Mouse (Mus musculus): Measurements from ENCODE around the gene 3110082I17Rik. TPM values are rescaled to one million over a fixed set of nuclear protein-coding genes. Genes with fewer than 3 reads are reported as not detected.

3110082I17Rik gene
- polyA plus RNA-seq, 1 experiment from 2014 or later, result 26.8 TPM

- Histone ChIP-seq H3K27ac (no peak overlapping the region), H3K27me3 (peaks cover 8% of the 10 kb centered on the region; the same call in 1 of the 2 replicates), H3K4me3 (peak overlapping the region; percentile 61), H3K9me3 (replicated peaks) (no peaks in the 10 kb centered on the region), H3K4me1 (peaks cover 29% of the 10 kb centered on the region), H3K36me3 (ENCODE audit: poor library complexity, severe bottlenecking) (no peaks in the 10 kb centered on the region), H3K9ac (peak overlapping the region; percentile 73), H3K4me2 (peak overlapping the region; percentile 95)
- 23% methylated on average over 8 of the region's 8 CpGs for whole genome bisulfite sequencing
- ATAC-seq, result no peak; the same call in 1 of the 2 replicates
These were observed 80.4 kb downstream of the 3110082I17Rik start for GRCm38 (mm10) chr5:139379771-139380384.

- H3K4me2 ChIP-seq, result no peak overlapping the region
- no peak overlapping the region for H3K4me3 ChIP-seq
- H3K9ac ChIP-seq, result no peak overlapping the region
- peaks cover 8% of the 10 kb centered on the region; the same call in 1 of the 2 replicates for H3K27me3 ChIP-seq
- WGBS, result 67% methylated on average over 21 of the region's 21 CpGs
- H3K36me3 ChIP-seq (ENCODE audit: poor library complexity, severe bottlenecking), result no peaks in the 10 kb centered on the region
- H3K4me1 ChIP-seq, result peaks cover 29% of the 10 kb centered on the region
- peak overlapping the region; percentile 35 for H3K27ac ChIP-seq
- no peak for ATAC-seq
- no peaks in the 10 kb centered on the region for H3K9me3 ChIP-seq (replicated peaks)
These were observed 81.2 kb downstream of the 3110082I17Rik start for GRCm38 (mm10) chr5:139378986-139379629.

- Histone ChIP-seq H3K27me3 (peaks cover 8% of the 10 kb centered on the region; the same call in 1 of the 2 replicates), H3K4me3 (no peak overlapping the region), H3K4me2 (no peak overlapping the region), H3K27ac (no peak overlapping the region), H3K9ac (no peak overlapping the region), H3K36me3 (ENCODE audit: poor library complexity, severe bottlenecking) (no peaks in the 10 kb centered on the region), H3K4me1 (peaks cover 29% of the 10 kb centered on the region), H3K9me3 (replicated peaks) (no peaks in the 10 kb centered on the region)
- ATAC-seq, result no peak
- 92% methylated on average over 7 of the region's 7 CpGs for WGBS
These were observed 82.1 kb downstream of the 3110082I17Rik start for GRCm38 (mm10) chr5:139378271-139378556.

GRCm38 (mm10) chr5:139377468-139378270 is 82.7 kb downstream of the 3110082I17Rik start, which contains the start of gene Gpr146:
TSS of gene Gpr146 (plus strand) at chr5:139377697.
- no peak within 1 kb of the TSS for H3K27ac ChIP-seq
- no peak for ATAC-seq
- 82% methylated on average over 18 of the region's 18 CpGs for WGBS

GRCm38 (mm10) chr5:139374841-139375240 is 85.5 kb downstream of the 3110082I17Rik start:
- peaks cover 5% of the 10 kb centered on the region; the same call in 1 of the 2 replicates for H3K27me3 ChIP-seq
- no peaks in the 10 kb centered on the region for H3K9me3 ChIP-seq (replicated peaks)
- H3K9ac ChIP-seq, result no peak overlapping the region
- no peak for ATAC-seq
- 83% methylated on average over 2 of the region's 2 CpGs for WGBS
- no peak overlapping the region for H3K4me3 ChIP-seq
- no peaks in the 10 kb centered on the region for H3K36me3 ChIP-seq (ENCODE audit: poor library complexity, severe bottlenecking)
- H3K4me1 ChIP-seq, result peaks cover 28% of the 10 kb centered on the region
- no peak overlapping the region for H3K27ac ChIP-seq
- no peak overlapping the region for H3K4me2 ChIP-seq

More at GRCm38 (mm10) chr5:139377468-139378270, 82.7 kb downstream of the 3110082I17Rik start, which contains the start of gene Gpr146:
- no peaks in the 10 kb centered on the region for H3K9me3 ChIP-seq (replicated peaks)
- no peak within 1 kb of the TSS for H3K9ac ChIP-seq
- peaks cover 30% of the 10 kb centered on the region for H3K4me1 ChIP-seq
- peaks cover 8% of the 10 kb centered on the region; the same call in 1 of the 2 replicates for H3K27me3 ChIP-seq
- H3K36me3 ChIP-seq (ENCODE audit: poor library complexity, severe bottlenecking), result no peaks in the 10 kb centered on the region
- H3K4me3 ChIP-seq, result no peak within 1 kb of the TSS
- H3K4me2 ChIP-seq, result no peak within 1 kb of the TSS

GRCm38 (mm10) chr5:139373889-139374444 is 86.4 kb downstream of the 3110082I17Rik start:
- no peak for ATAC-seq
- no peaks in the 10 kb centered on the region for H3K9me3 ChIP-seq (replicated peaks)
- no peaks in the 10 kb centered on the region for H3K36me3 ChIP-seq (ENCODE audit: poor library complexity, severe bottlenecking)
- no peak overlapping the region for H3K27ac ChIP-seq
- peaks cover 5% of the 10 kb centered on the region; the same call in 1 of the 2 replicates for H3K27me3 ChIP-seq
- H3K4me3 ChIP-seq, result no peak overlapping the region
- H3K9ac ChIP-seq, result no peak overlapping the region
- H3K4me2 ChIP-seq, result no peak overlapping the region
- peaks cover 22% of the 10 kb centered on the region for H3K4me1 ChIP-seq
- 75% methylated on average over 6 of the region's 6 CpGs for WGBS

- 80% methylated on average over 3 of the region's 3 CpGs for WGBS
- ATAC-seq, result no peak
- Histone ChIP-seq H3K9me3 (replicated peaks) (no peaks in the 10 kb centered on the region), H3K4me2 (no peak overlapping the region), H3K9ac (no peak overlapping the region), H3K27me3 (peaks cover 5% of the 10 kb centered on the region; the same call in 1 of the 2 replicates), H3K27ac (no peak overlapping the region), H3K4me1 (peaks cover 19% of the 10 kb centered on the region), H3K36me3 (ENCODE audit: poor library complexity, severe bottlenecking) (no peaks in the 10 kb centered on the region), H3K4me3 (no peak overlapping the region)
These were observed 87.2 kb downstream of the 3110082I17Rik start for GRCm38 (mm10) chr5:139373126-139373525.

GRCm38 (mm10) chr5:139371631-139372401 is 88.5 kb downstream of the 3110082I17Rik start:
- Histone ChIP-seq H3K4me2 (peak overlapping the region; percentile 82), H3K36me3 (ENCODE audit: poor library complexity, severe bottlenecking) (no peaks in the 10 kb centered on the region), H3K9ac (peak overlapping the region; percentile 85), H3K9me3 (replicated peaks) (no peaks in the 10 kb centered on the region), H3K27ac (peak overlapping the region; percentile 64), H3K4me1 (peaks cover 19% of the 10 kb centered on the region), H3K27me3 (peaks cover 5% of the 10 kb centered on the region; the same call in 1 of the 2 replicates), H3K4me3 (peak overlapping the region; percentile 57)
- peak; percentile 95 for ATAC-seq
- WGBS, result 2% methylated on average over 38 of the region's 39 CpGs

- H3K27ac ChIP-seq, result peak overlapping the region; percentile 35; the same call in 1 of the 2 replicates
- ATAC-seq, result no peak
- WGBS, result 58% methylated on average over 5 of the region's 5 CpGs
- peak overlapping the region; percentile 82 for H3K4me2 ChIP-seq
- H3K36me3 ChIP-seq (ENCODE audit: poor library complexity, severe bottlenecking), result no peaks in the 10 kb centered on the region
- peak overlapping the region; percentile 57 for H3K4me3 ChIP-seq
- peak overlapping the region; percentile 85; the same call in 1 of the 2 replicates for H3K9ac ChIP-seq
- no peaks in the 10 kb centered on the region for H3K9me3 ChIP-seq (replicated peaks)
- peaks cover 5% of the 10 kb centered on the region; the same call in 1 of the 2 replicates for H3K27me3 ChIP-seq
- peaks cover 19% of the 10 kb centered on the region for H3K4me1 ChIP-seq
These were observed 89.2 kb downstream of the 3110082I17Rik start for GRCm38 (mm10) chr5:139371118-139371517.

- 86% methylated on average over 6 of the region's 6 CpGs for WGBS
- no peak overlapping the region for H3K4me2 ChIP-seq
- H3K4me3 ChIP-seq, result no peak overlapping the region
- no peak for ATAC-seq
- peaks cover 5% of the 10 kb centered on the region; the same call in 1 of the 2 replicates for H3K27me3 ChIP-seq
- H3K36me3 ChIP-seq (ENCODE audit: poor library complexity, severe bottlenecking), result no peaks in the 10 kb centered on the region
- no peak overlapping the region for H3K27ac ChIP-seq
- peaks cover 19% of the 10 kb centered on the region for H3K4me1 ChIP-seq
- no peaks in the 10 kb centered on the region for H3K9me3 ChIP-seq (replicated peaks)
- H3K9ac ChIP-seq, result no peak overlapping the region
These were observed 90.0 kb downstream of the 3110082I17Rik start for GRCm38 (mm10) chr5:139370336-139370735.

Measured in forebrain, embryonic 13.5 days (tissue).